Mouse (Mus musculus): ENCODE data around the gene Mesp2. TPM values are rescaled to one million over a fixed set of nuclear protein-coding genes. Genes with fewer than 3 reads are reported as not detected.

Gene Mesp2
- polyA plus RNA-seq, 2 experiments = 0.65 to 0.67 TPM

GRCm38 (mm10) chr7:79837247-79837646, 26.7 kb downstream of the Mesp2 start:
- ATAC-seq (ENCODE audit: low FRiP score, low read depth) (no peak), DNase-seq (ENCODE audit: low spot score) (no peak)
- Histone ChIP-seq H3K4me1 (ENCODE audit: control insufficient read depth, insufficient read depth, low read length) (peaks cover 2% of the 10 kb centered on the region; the same call in 1 of the 2 replicates), H3K4me2 (replicated peaks; ENCODE audit: low read depth, low read length, severe bottlenecking) (no peak overlapping the region), H3K9ac (ENCODE audit: low read depth, low read length, severe bottlenecking) (no peak overlapping the region), H3K9me3 (ENCODE audit: control insufficient read depth, low read length) (no peaks in the 10 kb centered on the region), H3K27me3 (ENCODE audit: control insufficient read depth, insufficient read depth, low read length) (no peaks in the 10 kb centered on the region), H3K4me3 (replicated peaks; ENCODE audit: low read length) (no peak overlapping the region), H3K27ac (replicated peaks; ENCODE audit: low read depth, low read length) (no peak overlapping the region), H3K36me3 (ENCODE audit: control insufficient read depth, insufficient read depth, low read length) (peaks cover 57% of the 10 kb centered on the region)
- TF ChIP-seq POLR2A (IDR thresholded peaks at IDR 0.05; ENCODE audit: borderline replicate concordance, extremely low read depth, insufficient read depth, insufficient read length) = no peak
- 78% methylated on average over 2 of the region's 2 CpGs for WGBS

- Histone ChIP-seq H3K4me2 (replicated peaks; ENCODE audit: low read depth, low read length, severe bottlenecking) (no peak overlapping the region), H3K27ac (replicated peaks; ENCODE audit: low read depth, low read length) (no peak overlapping the region), H3K27me3 (ENCODE audit: control insufficient read depth, insufficient read depth, low read length) (no peaks in the 10 kb centered on the region), H3K4me1 (ENCODE audit: control insufficient read depth, insufficient read depth, low read length) (peaks cover 14% of the 10 kb centered on the region; the same call in 1 of the 2 replicates), H3K4me3 (replicated peaks; ENCODE audit: low read length) (no peak overlapping the region), H3K9me3 (ENCODE audit: control insufficient read depth, low read length) (no peaks in the 10 kb centered on the region), H3K36me3 (ENCODE audit: control insufficient read depth, insufficient read depth, low read length) (peaks cover 22% of the 10 kb centered on the region), H3K9ac (ENCODE audit: low read depth, low read length, severe bottlenecking) (no peak overlapping the region)
- ATAC-seq (ENCODE audit: low FRiP score, low read depth) = no peak
- 72% methylated on average over 7 of the region's 7 CpGs for WGBS
- DNase-seq (ENCODE audit: low spot score) = no peak
- no peak for TF ChIP-seq POLR2A (IDR thresholded peaks at IDR 0.05; ENCODE audit: borderline replicate concordance, extremely low read depth, insufficient read depth, insufficient read length)
Observed at GRCm38 (mm10) chr7:79842163-79842562, 31.6 kb downstream of the Mesp2 start.

- WGBS = 75% methylated on average over 8 of the region's 8 CpGs
Observed at GRCm38 (mm10) chr7:79844090-79844802, 33.7 kb downstream of the Mesp2 start.

GRCm38 (mm10) chr7:79846342-79846741, 35.8 kb downstream of the Mesp2 start:
- 85% methylated on average over 2 of the region's 2 CpGs for WGBS
- Histone ChIP-seq H3K27ac (replicated peaks; ENCODE audit: low read depth, low read length) (no peak overlapping the region), H3K9ac (ENCODE audit: low read depth, low read length, severe bottlenecking) (no peak overlapping the region), H3K27me3 (ENCODE audit: control insufficient read depth, insufficient read depth, low read length) (no peaks in the 10 kb centered on the region), H3K4me2 (replicated peaks; ENCODE audit: low read depth, low read length, severe bottlenecking) (no peak overlapping the region), H3K36me3 (ENCODE audit: control insufficient read depth, insufficient read depth, low read length) (peaks cover 4% of the 10 kb centered on the region; the same call in 1 of the 2 replicates), H3K9me3 (ENCODE audit: control insufficient read depth, low read length) (no peaks in the 10 kb centered on the region), H3K4me3 (replicated peaks; ENCODE audit: low read length) (no peak overlapping the region), H3K4me1 (ENCODE audit: control insufficient read depth, insufficient read depth, low read length) (peaks cover 25% of the 10 kb centered on the region; the same call in 1 of the 2 replicates)
- ATAC-seq (ENCODE audit: low FRiP score, low read depth) (no peak), DNase-seq (ENCODE audit: low spot score) (no peak)
- no peak for TF ChIP-seq POLR2A (IDR thresholded peaks at IDR 0.05; ENCODE audit: borderline replicate concordance, extremely low read depth, insufficient read depth, insufficient read length)

More at GRCm38 (mm10) chr7:79844090-79844802, 33.7 kb downstream of the Mesp2 start:
- Histone ChIP-seq H3K9ac (ENCODE audit: low read depth, low read length, severe bottlenecking) (no peak overlapping the region; the same call in 1 of the 2 replicates), H3K36me3 (ENCODE audit: control insufficient read depth, insufficient read depth, low read length) (peaks cover 17% of the 10 kb centered on the region), H3K27ac (replicated peaks; ENCODE audit: low read depth, low read length) (no peak overlapping the region), H3K9me3 (ENCODE audit: control insufficient read depth, low read length) (no peaks in the 10 kb centered on the region), H3K4me3 (replicated peaks; ENCODE audit: low read length) (no peak overlapping the region), H3K4me1 (ENCODE audit: control insufficient read depth, insufficient read depth, low read length) (peaks cover 25% of the 10 kb centered on the region; the same call in 1 of the 2 replicates), H3K4me2 (replicated peaks; ENCODE audit: low read depth, low read length, severe bottlenecking) (no peak overlapping the region), H3K27me3 (ENCODE audit: control insufficient read depth, insufficient read depth, low read length) (no peaks in the 10 kb centered on the region)
- DNase-seq (ENCODE audit: low spot score) (no peak), ATAC-seq (ENCODE audit: low FRiP score, low read depth) (no peak)
- no peak for TF ChIP-seq POLR2A (IDR thresholded peaks at IDR 0.05; ENCODE audit: borderline replicate concordance, extremely low read depth, insufficient read depth, insufficient read length)

DNA sequence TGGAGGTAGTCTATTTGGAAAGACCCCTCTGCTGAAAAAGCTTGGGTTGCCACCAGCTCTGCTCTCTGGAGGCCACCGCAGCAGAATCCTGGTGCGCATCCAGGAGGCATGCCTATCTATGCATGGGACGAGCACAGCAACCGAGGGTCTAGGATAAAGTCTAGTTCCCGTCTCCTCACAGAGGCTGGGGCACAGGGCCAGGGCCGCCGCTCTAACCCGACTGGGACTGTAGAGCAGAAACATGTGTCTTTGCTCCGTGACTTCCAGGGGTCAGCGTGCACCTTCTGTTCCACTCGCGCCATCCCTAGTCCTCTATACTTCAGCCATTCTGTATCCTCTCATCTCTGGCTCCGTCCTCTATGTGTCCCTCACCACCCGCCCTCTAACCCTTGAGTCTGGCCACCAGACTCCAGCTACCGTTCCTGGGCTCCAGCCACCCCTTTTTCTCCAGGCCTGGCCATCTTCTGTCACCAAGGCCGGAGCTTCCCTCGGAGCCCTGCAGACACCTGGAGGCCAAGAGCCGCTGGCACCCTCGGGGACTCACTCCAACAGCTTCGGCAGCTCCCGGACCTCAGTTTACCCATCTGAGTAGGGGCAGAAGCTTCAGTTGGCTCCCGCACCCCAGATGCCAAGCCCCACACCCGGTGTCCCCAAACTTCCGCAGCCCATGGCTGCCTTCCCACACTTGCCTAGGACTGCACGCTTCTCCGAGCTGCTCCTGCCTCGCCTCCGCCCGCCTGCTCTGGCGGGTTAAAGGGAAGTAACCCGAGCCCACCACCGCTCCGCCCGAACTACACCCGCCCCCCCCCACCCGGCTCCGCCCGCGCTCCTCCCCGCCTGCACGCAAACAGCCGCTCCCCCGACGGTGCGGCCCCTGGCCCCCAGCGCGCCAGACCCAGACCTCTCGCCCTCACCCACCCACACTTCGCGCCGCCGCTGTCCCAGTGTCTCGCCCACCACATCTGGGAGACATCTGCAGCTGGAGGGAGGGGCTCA, 37.2 kb downstream of the Mesp2 start:
- 5% methylated on average over 42 of the region's 53 CpGs for WGBS
- peak overlapping the region; percentile 64 for H3K4me2 ChIP-seq (replicated peaks; ENCODE audit: low read depth, low read length, severe bottlenecking)
- peaks cover 19% of the 10 kb centered on the region; the same call in 1 of the 2 replicates for H3K4me1 ChIP-seq (ENCODE audit: control insufficient read depth, insufficient read depth, low read length)
- peak overlapping the region; percentile 46 for H3K4me3 ChIP-seq (replicated peaks; ENCODE audit: low read length)
- ATAC-seq (ENCODE audit: low FRiP score, low read depth) = peak; percentile 88
- no peaks in the 10 kb centered on the region for H3K36me3 ChIP-seq (ENCODE audit: control insufficient read depth, insufficient read depth, low read length)
- DNase-seq (ENCODE audit: low spot score) = peak; percentile 78
- H3K9ac ChIP-seq (ENCODE audit: low read depth, low read length, severe bottlenecking) = peak overlapping the region; percentile 61
- 0 out of 2 replicates have a peak overlapping the region, but pooled peaks have one; percentile 29 for H3K27ac ChIP-seq (replicated peaks; ENCODE audit: low read depth, low read length)
- no peaks in the 10 kb centered on the region for H3K9me3 ChIP-seq (ENCODE audit: control insufficient read depth, low read length)
- peak; percentile 58; the same call in 1 of the 2 replicates for TF ChIP-seq POLR2A (IDR thresholded peaks at IDR 0.05; ENCODE audit: borderline replicate concordance, extremely low read depth, insufficient read depth, insufficient read length)
- H3K27me3 ChIP-seq (ENCODE audit: control insufficient read depth, insufficient read depth, low read length) = no peaks in the 10 kb centered on the region
